Mouse (Mus musculus): ENCODE data around the gene Tomm70a.
"Not testable (repeated sequence)": the region's sequence is repeated elsewhere in the genome, so short reads cannot be mapped to it uniquely, and the experiment has no call there.

Tomm70a gene

GRCm38 (mm10) chr16:57155899-57156298, 34.4 kb downstream of the Tomm70a start:
- DNase-seq, result no peak

GRCm38 (mm10) chr16:57157076-57157475, 35.6 kb downstream of the Tomm70a start:
- DNase-seq, result peak; percentile 31

- no peak for DNase-seq
Observed at GRCm38 (mm10) chr16:57157728-57158127, 36.2 kb downstream of the Tomm70a start.

DNA sequence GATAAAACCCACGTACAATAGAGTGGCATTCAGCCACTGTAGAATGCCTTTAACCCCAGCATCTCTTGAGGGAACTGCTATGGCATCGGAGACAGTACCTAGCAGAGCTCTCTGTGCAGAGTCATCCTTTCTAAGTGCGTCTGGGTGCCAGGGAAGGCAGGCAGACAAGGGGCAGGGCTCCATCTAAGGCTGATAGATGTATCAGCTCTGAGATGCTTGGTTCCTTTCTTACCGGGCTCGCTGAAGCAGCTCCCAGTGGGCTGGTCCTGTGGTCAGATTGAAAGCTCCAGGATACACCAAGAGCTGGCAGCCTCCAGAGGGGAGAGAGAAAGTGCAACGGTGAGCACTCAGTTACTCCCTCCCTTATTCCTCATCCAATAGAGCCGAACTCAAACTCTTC, 38.3 kb downstream of the Tomm70a start:
- DNase-seq, result no peak

- DNase-seq, result no peak
Observed at GRCm38 (mm10) chr16:57162841-57163240, 41.3 kb downstream of the Tomm70a start.

- DNase-seq, result no peak
Observed at GRCm38 (mm10) chr16:57163694-57164093, 42.2 kb downstream of the Tomm70a start.

- no peak for DNase-seq
Observed at GRCm38 (mm10) chr16:57165157-57165556, 43.7 kb downstream of the Tomm70a start.

DNA sequence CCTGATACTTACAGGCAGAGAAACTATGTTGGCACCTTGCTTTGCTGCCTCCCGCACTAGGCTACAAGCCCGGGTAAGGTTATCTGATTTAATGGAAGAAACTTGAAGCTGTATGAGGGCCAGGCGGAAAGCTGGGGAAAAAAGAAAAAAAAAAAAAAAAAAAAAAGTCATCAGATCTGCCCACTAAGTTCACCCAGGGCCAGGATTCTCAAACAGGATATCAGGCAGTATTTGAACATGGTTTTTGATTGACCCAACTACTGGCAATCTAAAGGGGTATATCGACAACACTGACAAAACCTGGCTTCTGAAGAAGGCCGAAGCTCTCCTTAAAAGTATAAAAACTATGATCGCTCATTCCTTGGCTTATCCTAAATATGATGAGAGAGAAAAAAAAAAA, 44.6 kb downstream of the Tomm70a start:
- DNase-seq, result no peak

- DNase-seq, result peak; percentile 97
Observed at GRCm38 (mm10) chr16:57166611-57167513, 45.4 kb downstream of the Tomm70a start, which contains the start of gene Nit2. Gene Nit2, minus strand, starts transcription at chr16:57167341.

DNA sequence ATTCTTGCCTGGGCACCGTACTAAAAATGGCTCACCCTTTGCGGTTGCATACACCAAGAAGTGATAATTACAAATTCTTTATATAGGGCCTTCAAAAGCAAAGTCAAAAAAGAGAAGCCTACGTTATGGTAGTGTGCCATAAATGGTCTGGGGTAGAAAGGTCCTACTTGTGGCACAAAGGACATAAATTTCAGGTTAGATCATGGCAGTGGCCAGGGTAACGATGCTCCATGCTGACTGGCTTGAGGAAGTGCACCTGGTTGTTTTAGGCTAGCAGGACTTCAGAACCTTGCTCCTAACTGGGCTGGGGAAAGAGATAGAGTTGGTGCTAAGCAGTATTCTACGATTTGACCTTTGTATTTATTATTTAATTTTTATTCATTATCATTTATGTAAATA, 46.0 kb downstream of the Tomm70a start:
- no peak for DNase-seq

- no peak for DNase-seq
Observed at GRCm38 (mm10) chr16:57168236-57168635, 46.7 kb downstream of the Tomm70a start.

DNA sequence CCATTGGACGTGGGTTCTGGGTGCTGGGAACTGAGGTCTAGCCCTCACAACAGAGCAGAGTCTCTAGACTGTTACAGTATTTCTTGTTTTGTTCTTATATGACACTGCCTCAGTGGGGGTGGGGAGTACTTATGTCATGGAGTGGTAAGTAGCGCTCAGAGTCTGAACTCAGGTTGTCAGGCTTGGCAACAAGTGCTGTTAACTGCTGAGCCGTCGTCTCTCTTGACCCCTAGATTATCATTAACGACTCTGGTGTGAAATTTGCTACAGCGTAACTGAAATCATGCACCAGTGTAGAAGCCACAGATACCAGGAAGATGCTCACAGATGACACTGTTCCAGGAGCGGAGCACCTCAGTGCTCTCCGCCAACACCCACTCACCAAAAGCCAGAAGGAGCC, 49.7 kb downstream of the Tomm70a start:
- peak; percentile 35 for DNase-seq

DNA sequence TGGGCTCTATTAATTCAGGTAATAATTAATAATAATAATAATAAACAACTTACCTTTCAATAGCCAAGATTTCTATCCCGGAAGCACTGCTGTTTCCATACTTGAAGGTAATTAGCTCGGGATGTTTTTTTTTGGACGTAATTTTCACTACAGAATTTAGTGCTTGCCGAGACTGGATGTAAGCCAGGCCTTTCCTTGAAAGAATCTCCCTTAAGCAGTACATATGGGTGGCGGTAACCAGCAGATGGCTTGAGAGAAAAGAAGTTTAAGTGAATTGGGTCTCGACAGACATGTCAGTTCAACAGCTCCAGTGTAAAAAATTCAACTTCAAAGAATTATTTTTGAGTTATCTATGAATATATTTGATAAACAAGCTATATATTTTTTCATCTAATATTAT, 50.1 kb downstream of the Tomm70a start:
- no peak for DNase-seq

- DNase-seq, result not testable (repeated sequence)
Observed at GRCm38 (mm10) chr16:57174480-57174879, 53.0 kb downstream of the Tomm70a start.

DNA sequence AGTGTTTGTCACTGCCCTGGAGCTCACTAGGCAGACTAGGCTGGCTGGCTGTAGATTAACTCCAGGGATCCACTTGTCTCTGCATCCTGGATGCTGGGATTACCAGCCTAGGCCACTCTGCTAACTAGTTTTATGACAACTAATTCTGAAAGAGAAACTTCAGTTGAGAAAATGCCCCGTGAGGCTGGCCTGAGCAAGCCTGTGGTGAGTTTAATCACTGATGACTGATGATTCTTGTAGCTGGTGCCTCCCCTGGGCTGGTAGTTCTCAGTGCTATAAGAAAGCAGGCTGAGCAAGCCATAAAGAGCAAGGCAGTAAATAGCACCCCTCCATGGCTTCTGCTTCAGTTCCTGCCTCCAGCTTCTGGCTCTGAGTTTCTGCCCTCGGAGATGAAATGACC, 54.2 kb downstream of the Tomm70a start:
- no peak for DNase-seq

GRCm38 (mm10) chr16:57176276-57176675, 54.8 kb downstream of the Tomm70a start:
- no peak for DNase-seq

GRCm38 (mm10) chr16:57177254-57177653, 55.8 kb downstream of the Tomm70a start:
- DNase-seq, result peak; percentile 59

GRCm38 (mm10) chr16:57177664-57178063, 56.2 kb downstream of the Tomm70a start:
- no peak for DNase-seq

DNA sequence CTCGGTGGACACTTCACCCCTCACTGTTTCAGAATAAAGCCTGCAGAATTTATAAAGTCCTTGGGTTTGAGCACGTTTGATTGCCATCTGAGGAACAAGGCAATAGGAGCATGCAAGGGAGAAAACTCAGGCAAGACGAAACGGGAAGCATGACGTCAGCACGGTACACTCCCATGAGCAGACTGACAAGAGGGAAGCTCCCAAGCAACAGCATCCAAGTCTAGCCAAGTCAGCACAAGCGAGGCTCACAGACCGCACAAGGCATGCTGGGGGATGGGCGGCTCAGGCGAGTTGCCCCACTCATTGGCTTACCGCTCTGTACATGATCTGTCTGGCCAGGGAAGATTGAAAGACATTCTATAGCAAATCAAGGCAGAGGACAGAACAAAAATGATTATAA, 59.7 kb downstream of the Tomm70a start:
- DNase-seq, result no peak

- no peak for DNase-seq
Observed at GRCm38 (mm10) chr16:57182037-57182436, 60.5 kb downstream of the Tomm70a start.

- no peak for DNase-seq
Observed at GRCm38 (mm10) chr16:57186618-57187017, 65.1 kb downstream of the Tomm70a start.

DNA sequence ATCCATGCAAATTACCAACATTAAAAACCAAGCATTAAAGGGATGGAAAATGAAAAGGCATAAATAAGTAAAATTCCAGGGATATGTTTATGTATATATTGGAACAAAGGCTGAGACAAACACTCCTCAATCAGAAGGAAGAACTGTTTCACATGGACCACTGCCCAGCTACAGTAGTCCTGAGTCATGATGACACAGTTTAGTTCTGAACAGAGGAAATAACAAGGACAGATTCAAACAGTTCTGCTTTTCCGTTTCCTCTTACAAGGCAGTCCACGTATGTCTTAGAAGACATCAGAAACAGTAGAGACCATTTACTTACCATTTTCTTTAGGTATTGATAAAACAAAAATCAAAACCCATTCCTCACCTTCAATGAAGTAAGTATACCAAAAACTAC, 68.0 kb downstream of the Tomm70a start:
- no peak for DNase-seq

DNA sequence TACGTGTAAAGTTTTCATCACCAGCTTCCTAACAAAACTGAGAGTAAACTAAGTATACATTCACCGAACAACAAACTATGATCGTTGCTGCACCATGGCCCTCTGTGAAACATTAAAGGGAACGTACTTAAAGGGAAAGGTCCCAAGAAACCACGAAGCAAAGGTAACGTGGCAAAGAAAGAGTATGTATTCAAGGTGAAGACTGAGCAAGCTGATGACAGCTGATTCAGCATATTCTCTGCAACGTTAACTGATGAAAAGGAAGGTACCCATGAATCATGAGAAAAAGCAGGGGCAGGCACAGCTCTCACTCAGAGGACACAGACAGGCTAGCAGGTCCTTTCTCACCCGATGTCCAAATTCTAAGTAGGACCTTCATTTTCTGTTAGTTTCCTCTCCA, 68.9 kb downstream of the Tomm70a start:
- no peak for DNase-seq

DNA sequence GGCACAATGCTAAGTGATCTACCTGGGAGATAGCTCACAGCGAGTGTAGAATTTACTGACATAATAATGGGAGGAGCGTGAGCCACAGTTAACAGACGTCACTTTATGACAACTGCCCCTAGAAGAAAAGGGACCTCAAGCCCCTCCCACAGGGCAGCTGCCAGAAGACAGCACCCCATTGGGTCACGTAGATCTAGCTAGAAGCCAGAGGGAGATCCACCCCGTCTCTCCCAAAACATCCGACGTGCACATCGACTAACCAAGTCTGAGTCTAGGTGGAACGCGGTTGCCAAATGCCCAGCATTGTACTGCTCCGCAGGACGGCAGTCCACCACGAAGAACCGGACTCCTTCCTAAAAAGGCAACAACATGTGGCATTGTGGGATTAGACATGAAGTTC, 69.7 kb downstream of the Tomm70a start:
- DNase-seq, result no peak

GRCm38 (mm10) chr16:57196590-57196989, 75.1 kb downstream of the Tomm70a start:
- no peak for DNase-seq
